Mouse (Mus musculus) bone marrow macrophage, adult 2 months (primary cell): ENCODE measurements around the gene Tnp2.

ENCODE experiments used
- CTCF ChIP-seq: IDR thresholded peaks from 2 replicates; pipeline ENCODE4 v1.5.1; 2012; ENCODE audit warnings: low read depth, mild to moderate bottlenecking, low read length, moderate library complexity
- POLR2A ChIP-seq: IDR thresholded peaks from 2 replicates; pipeline ENCODE4 v1.6.1; 2012; ENCODE audit warnings: mild to moderate bottlenecking, low read depth, low read length, borderline replicate concordance

DNA sequence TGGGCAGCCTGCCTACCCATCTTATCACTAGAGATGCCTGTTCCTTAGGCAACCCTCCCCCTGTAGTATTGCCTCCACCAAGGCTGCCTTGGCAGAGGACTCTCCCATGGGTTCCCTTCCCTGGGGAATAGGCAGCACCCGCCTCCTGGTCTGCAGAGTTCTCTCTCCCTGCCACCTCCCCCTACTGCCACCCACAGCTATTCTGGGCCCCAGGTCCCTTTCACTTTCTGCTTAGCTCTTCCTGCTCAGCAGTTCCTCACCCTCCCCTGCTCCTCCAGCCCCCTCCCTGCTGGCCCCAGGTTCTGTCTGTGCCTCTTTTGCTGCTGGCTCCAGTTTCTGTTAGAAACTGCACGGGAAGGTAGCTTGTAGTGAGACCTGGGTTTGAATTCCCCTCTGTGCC, 18.8 kb downstream of the Tnp2 start:
- TF ChIP-seq CTCF = no peak
- TF ChIP-seq POLR2A = no peak
